8 mouse cellular contexts compared by ENCODE assay signal in the genomic region with DNA sequence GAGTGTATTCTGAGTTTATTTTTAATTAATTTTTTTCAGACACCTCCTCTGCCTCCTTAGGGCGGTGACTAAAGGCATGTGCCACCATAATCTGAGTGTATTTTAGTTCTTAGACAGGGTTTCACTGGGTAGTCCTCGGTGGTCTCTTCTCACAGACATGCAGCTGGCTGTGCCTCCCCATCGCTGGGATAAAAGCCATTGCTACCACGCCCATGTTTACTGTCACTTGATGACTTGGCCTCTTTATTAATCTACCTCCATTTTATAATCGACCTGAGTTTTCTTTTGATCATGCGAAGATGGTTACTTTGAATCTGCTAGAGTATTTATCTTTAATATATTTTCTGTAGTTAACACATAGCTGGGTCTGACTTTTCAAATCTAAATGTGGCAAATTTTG. TPM values are rescaled to one million over a fixed set of nuclear protein-coding genes. Genes with fewer than 3 reads are reported as not detected.
DNase-seq lines count a peak whose midpoint lies in the region; ATAC-seq and TF ChIP-seq lines count a peak whose summit lies in the region.

No protein-coding gene starts in this region.

- no peak for TF ChIP-seq EP300 in heart, adult 2 months (IDR thresholded peaks at IDR 0.05; ENCODE audit: insufficient read depth, low read depth, low read length)
- TF ChIP-seq EP300 in ES-Bruce4 (IDR thresholded peaks at IDR 0.05; ENCODE audit: insufficient read depth, low read depth, low read length): no peak

- peak overlapping the region; percentile 75 for H3K4me2 ChIP-seq in forebrain, embryonic 16.5 days (ENCODE audit: low read length)
- H3K4me2 ChIP-seq in liver, embryonic 13.5 days: peak overlapping the region; percentile 68

- no peaks in the 10 kb centered on the region for H3K36me3 ChIP-seq in heart, adult 2 months (ENCODE audit: control insufficient read depth, insufficient read depth, low read length)
- H3K36me3 ChIP-seq in ES-Bruce4 (ENCODE audit: control insufficient read depth, insufficient read depth, low read length, poor library complexity, severe bottlenecking): no peaks in the 10 kb centered on the region
- H3K36me3 ChIP-seq in forebrain, embryonic 16.5 days (ENCODE audit: control insufficient read depth, insufficient read depth): no peaks in the 10 kb centered on the region
- H3K36me3 ChIP-seq in liver, embryonic 13.5 days: no peaks in the 10 kb centered on the region

- H3K27me3 ChIP-seq in heart, adult 2 months (ENCODE audit: control insufficient read depth, insufficient read depth, low read length): no peaks in the 10 kb centered on the region
- no peaks in the 10 kb centered on the region for H3K27me3 ChIP-seq in ES-Bruce4 (ENCODE audit: control insufficient read depth, insufficient read depth, low read length, poor library complexity, severe bottlenecking)
- no peaks in the 10 kb centered on the region; the same call in 1 of the 2 replicates for H3K27me3 ChIP-seq in forebrain, embryonic 16.5 days (replicated peaks; ENCODE audit: control insufficient read depth, insufficient read depth, low read length)
- no peaks in the 10 kb centered on the region for H3K27me3 ChIP-seq in liver, embryonic 13.5 days

- H3K9me3 ChIP-seq in ES-Bruce4 (replicated peaks; ENCODE audit: control insufficient read depth, insufficient read depth, low read length, poor library complexity, severe bottlenecking): no peaks in the 10 kb centered on the region
- no peaks in the 10 kb centered on the region for H3K9me3 ChIP-seq in forebrain, embryonic 16.5 days (ENCODE audit: control insufficient read depth, low read length)
- no peaks in the 10 kb centered on the region for H3K9me3 ChIP-seq in liver, embryonic 13.5 days (replicated peaks)

- no peak for TF ChIP-seq CTCF in heart, adult 2 months (IDR thresholded peaks at IDR 0.05)
- TF ChIP-seq CTCF in ES-Bruce4 (IDR thresholded peaks at IDR 0.05; ENCODE audit: low read depth, low read length): no peak

- intact Hi-C loops in heart, adult 2 months (cut with DNase I): loop anchor here (2.0 kb wide), 1 partner anchor 21 kb away; no protein-coding TSS in a partner anchor

- ATAC-seq in forebrain, embryonic 16.5 days: peak; percentile 45
- ATAC-seq in liver, embryonic 13.5 days (ENCODE audit: low read depth): peak; percentile 60; the same call in 1 of the 2 replicates
- ATAC-seq in granulocyte monocyte progenitor cell, adult 5-6 weeks (replicated peaks; ENCODE audit: poor library complexity, severe bottlenecking): no peak
- no peak for ATAC-seq in frontal cortex, adult (ENCODE audit: low TSS enrichment)

- TF ChIP-seq POLR2A in heart, adult 2 months (IDR thresholded peaks at IDR 0.05; ENCODE audit: insufficient read depth, low read depth, low read length): no peak
- no peak for TF ChIP-seq POLR2A in ES-Bruce4 (IDR thresholded peaks at IDR 0.05; ENCODE audit: insufficient read depth, low read length)

- no peaks in the 10 kb centered on the region for H3K79me2 ChIP-seq in heart, adult 2 months (replicated peaks; ENCODE audit: control insufficient read depth, insufficient read depth, low read length)

- peak overlapping the region; percentile 61 for H3K4me3 ChIP-seq in heart, adult 2 months
- H3K4me3 ChIP-seq in ES-Bruce4 (ENCODE audit: low read depth, low read length): peak overlapping the region; percentile 77; the same call in 1 of the 2 replicates
- peak overlapping the region; percentile 62 for H3K4me3 ChIP-seq in forebrain, embryonic 16.5 days (replicated peaks; ENCODE audit: low read length)
- peak overlapping the region; percentile 66 for H3K4me3 ChIP-seq in liver, embryonic 13.5 days (replicated peaks)

- H3K9ac ChIP-seq in heart, adult 2 months (ENCODE audit: low read depth, low read length): peak overlapping the region; percentile 62
- H3K9ac ChIP-seq in ES-Bruce4 (ENCODE audit: low read depth, poor library complexity, severe bottlenecking): peak overlapping the region; percentile 58
- H3K9ac ChIP-seq in forebrain, embryonic 16.5 days (replicated peaks; ENCODE audit: low read depth, low read length): peak overlapping the region; percentile 74
- peak overlapping the region; percentile 63; the same call in 1 of the 2 replicates for H3K9ac ChIP-seq in liver, embryonic 13.5 days

- H3K4me1 ChIP-seq in heart, adult 2 months (ENCODE audit: control insufficient read depth, insufficient read depth, low read length): peaks cover 1% of the 10 kb centered on the region; the same call in 1 of the 2 replicates
- peaks cover 4% of the 10 kb centered on the region for H3K4me1 ChIP-seq in ES-Bruce4 (ENCODE audit: control insufficient read depth, insufficient read depth, low read length)
- H3K4me1 ChIP-seq in forebrain, embryonic 16.5 days (replicated peaks; ENCODE audit: control insufficient read depth, insufficient read depth, low read length): peaks cover 10% of the 10 kb centered on the region
- H3K4me1 ChIP-seq in liver, embryonic 13.5 days (replicated peaks): peaks cover 13% of the 10 kb centered on the region

- H3K27ac ChIP-seq in heart, adult 2 months: peak overlapping the region; percentile 77
- 0 out of 2 replicates have a peak overlapping the region, but pooled peaks have one; percentile 49 for H3K27ac ChIP-seq in ES-Bruce4 (ENCODE audit: insufficient read depth, low read length)
- H3K27ac ChIP-seq in forebrain, embryonic 16.5 days (ENCODE audit: low read length): peak overlapping the region; percentile 92
- 0 out of 2 replicates have a peak overlapping the region, but pooled peaks have one; percentile 39 for H3K27ac ChIP-seq in liver, embryonic 13.5 days

- WGBS in heart, adult 2 months: 30% methylated on average over 6 of the region's 6 CpGs
- WGBS in forebrain, embryonic 16.5 days: 28% methylated on average over 6 of the region's 6 CpGs
- 20% methylated on average over 6 of the region's 6 CpGs for WGBS in liver, embryonic 13.5 days (ENCODE audit: insufficient replicate concordance)

- no peak for DNase-seq in heart, adult 2 months
- DNase-seq in heart, postnatal 4 days: no peak
- no peak for DNase-seq in liver, embryonic 13.5 days
- no peak for DNase-seq in kidney, postnatal 25 days

RNA-seq across cellular contexts. Expression of gene Zfp59, which starts 0.5 kb away (rescaled TPM):
- total RNA-seq in heart, adult 2 months (2021): 1 to 10 TPM; 2.8 to 3.1 TPM
- polyA plus RNA-seq in heart, adult 2 months (2012; rRNA removed): 0.62 and 1.5 TPM in 2 replicates
- 1 to 10 TPM; 2.3 to 3.0 TPM for total RNA-seq in heart, postnatal 4 days (2021)
- 7.0 and 7.7 TPM in 2 replicates for polyA plus RNA-seq in ES-Bruce4 (2011; ENCODE audit: insufficient read depth, insufficient read length, low read depth, missing spikeins)
- 12.2 and 14.0 TPM in 2 replicates for polyA plus RNA-seq in forebrain, embryonic 16.5 days (2015; fragmentation: Nextera tagmentation; extraction: Ambion mirVana)
- 1.8 and 2.5 TPM in 2 replicates for polyA plus RNA-seq in liver, embryonic 13.5 days (2015; fragmentation: Nextera tagmentation; extraction: Ambion mirVana)
- total RNA-seq in granulocyte monocyte progenitor cell, adult 5-6 weeks (2014; fragmentation: Nextera tagmentation): 0.88 and 3.9 TPM in 2 replicates
- 7.4 and 8.9 TPM in 2 replicates for total RNA-seq in granulocyte monocyte progenitor cell, adult 5-6 weeks (2017)

RNA-seq across cellular contexts. Expression of gene Zfp607a, which starts 19.4 kb away (rescaled TPM):
- total RNA-seq in heart, adult 2 months (2021): 1 to 10 TPM; 2.5 to 3.4 TPM
- 0.47 and 1.8 TPM in 2 replicates for polyA plus RNA-seq in heart, adult 2 months (2012; rRNA removed)
- total RNA-seq in heart, postnatal 4 days (2021): 1 to 10 TPM; 2.8 to 3.6 TPM
- polyA plus RNA-seq in ES-Bruce4 (2011; ENCODE audit: insufficient read depth, insufficient read length, low read depth, missing spikeins): 1.8 and 2.0 TPM in 2 replicates
- 1.9 and 2.1 TPM in 2 replicates for polyA plus RNA-seq in forebrain, embryonic 16.5 days (2015; fragmentation: Nextera tagmentation; extraction: Ambion mirVana)
- 1.2 and 1.3 TPM in 2 replicates for polyA plus RNA-seq in liver, embryonic 13.5 days (2015; fragmentation: Nextera tagmentation; extraction: Ambion mirVana)
- 4.7 and 9.4 TPM in 2 replicates for total RNA-seq in granulocyte monocyte progenitor cell, adult 5-6 weeks (2014; fragmentation: Nextera tagmentation)
- 6.1 and 13.1 TPM in 2 replicates for total RNA-seq in granulocyte monocyte progenitor cell, adult 5-6 weeks (2017)

RNA-seq across cellular contexts. Expression of gene Zfp626, which starts 30.9 kb away (rescaled TPM):
- 1 to 10 TPM; 5.1 to 5.2 TPM for total RNA-seq in heart, adult 2 months (2021)
- polyA plus RNA-seq in heart, adult 2 months (2012; rRNA removed): 0.68 and 1.4 TPM in 2 replicates
- total RNA-seq in heart, postnatal 4 days (2021): 1 to 10 TPM; 5.7 to 6.4 TPM
- polyA plus RNA-seq in ES-Bruce4 (2011; ENCODE audit: insufficient read depth, insufficient read length, low read depth, missing spikeins): 7.3 and 9.3 TPM in 2 replicates
- 2.4 and 2.7 TPM in 2 replicates for polyA plus RNA-seq in forebrain, embryonic 16.5 days (2015; fragmentation: Nextera tagmentation; extraction: Ambion mirVana)
- polyA plus RNA-seq in liver, embryonic 13.5 days (2015; fragmentation: Nextera tagmentation; extraction: Ambion mirVana): 0.75 and 0.86 TPM in 2 replicates
- total RNA-seq in granulocyte monocyte progenitor cell, adult 5-6 weeks (2014; fragmentation: Nextera tagmentation): 9.5 and 10.6 TPM in 2 replicates
- 4.1 and 7.3 TPM in 2 replicates for total RNA-seq in granulocyte monocyte progenitor cell, adult 5-6 weeks (2017)

Comparison
In these comparisons a context has a peak if more than half of its experiments do, and no peak if none do; other contexts are left out.
1. H3K27ac ChIP-seq: peak in every context shown above with its lines; median percentile 92 in forebrain, embryonic 16.5 days; 77 in heart, adult 2 months; 49 in ES-Bruce4; 39 in liver, embryonic 13.5 days.
2. ATAC-seq: peak in forebrain, embryonic 16.5 days (single experiment) and liver, embryonic 13.5 days (single experiment); none in granulocyte monocyte progenitor cell, adult 5-6 weeks (single experiment) and frontal cortex, adult (single experiment).
3. Peak in every context shown above with its lines, with median percentiles within 50 percentile points of each other: H3K4me3 ChIP-seq and H3K9ac ChIP-seq.